Mouse (Mus musculus): ENCODE measurements at regions not wholly inside any gene's neighbourhood (a gene's known extent, or its start where the extent isn't known, plus 50 kb on each side); places are given as distances from the start of the nearest gene placed in this dataset.

GRCm38 (mm10) chr7:36236673-36237072 is 433.9 kb upstream of the Zfp507 start:
- no peak for TF ChIP-seq CTCF (IDR thresholded peaks at IDR 0.05; ENCODE audit: insufficient read depth, low read length)
- TF ChIP-seq POLR2A (IDR thresholded peaks at IDR 0.05; ENCODE audit: borderline replicate concordance, extremely low read depth, low read depth, low read length), result no peak
